Mouse (Mus musculus) CH12F3 (cell line): ENCODE results near the gene Nkx6-2.

Experiments used
- in situ Hi-C: fragments of 300-500 bp; cut with MboI; formaldehyde crosslinking; loops from 2 replicates; pipeline ENCODE4 v1.14.3; 2020; ENCODE audit warnings: low sequenced_read_pairs

Gene Nkx6-2

GRCm38 (mm10) chr7:139582595-139582994 lies at the start of gene Nkx6-2:
Gene Nkx6-2 (minus strand): TSS chr7:139582797.
- in situ Hi-C loops = no loop called here

- in situ Hi-C loops = no loop called here
Measured at GRCm38 (mm10) chr7:139625156-139625555, 42.6 kb upstream of the Nkx6-2 start.

DNA sequence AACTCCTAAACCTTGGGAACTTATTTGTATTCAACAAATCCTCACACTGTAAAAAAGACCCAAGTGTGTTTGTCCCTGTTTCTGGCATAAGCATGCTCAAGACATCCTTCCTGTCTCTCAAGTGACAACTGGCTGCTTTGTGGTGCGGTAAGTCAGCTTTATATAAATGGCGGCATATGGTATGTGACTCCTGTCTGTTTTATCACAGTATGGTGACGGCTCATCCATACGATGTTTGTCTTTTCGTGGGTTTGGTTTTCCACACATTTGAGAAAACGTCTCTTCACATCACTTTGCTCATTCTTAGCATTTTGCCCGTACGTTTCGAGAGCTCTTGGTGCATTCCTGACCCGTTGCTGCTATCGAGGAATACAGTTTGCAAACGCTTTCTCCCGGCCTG lies 40.0 kb upstream of the Nkx6-2 start:
- in situ Hi-C loops = no loop called here

- in situ Hi-C loops = no loop called here
Measured at GRCm38 (mm10) chr7:139615767-139616766, 33.5 kb upstream of the Nkx6-2 start.

- in situ Hi-C loops = no loop called here
Measured at GRCm38 (mm10) chr7:139610328-139610727, 27.7 kb upstream of the Nkx6-2 start.

- in situ Hi-C loops = no loop called here
Measured at GRCm38 (mm10) chr7:139595862-139596261, 13.3 kb upstream of the Nkx6-2 start.

- in situ Hi-C loops = no loop called here
Measured at GRCm38 (mm10) chr7:139595311-139595710, 12.7 kb upstream of the Nkx6-2 start.

DNA sequence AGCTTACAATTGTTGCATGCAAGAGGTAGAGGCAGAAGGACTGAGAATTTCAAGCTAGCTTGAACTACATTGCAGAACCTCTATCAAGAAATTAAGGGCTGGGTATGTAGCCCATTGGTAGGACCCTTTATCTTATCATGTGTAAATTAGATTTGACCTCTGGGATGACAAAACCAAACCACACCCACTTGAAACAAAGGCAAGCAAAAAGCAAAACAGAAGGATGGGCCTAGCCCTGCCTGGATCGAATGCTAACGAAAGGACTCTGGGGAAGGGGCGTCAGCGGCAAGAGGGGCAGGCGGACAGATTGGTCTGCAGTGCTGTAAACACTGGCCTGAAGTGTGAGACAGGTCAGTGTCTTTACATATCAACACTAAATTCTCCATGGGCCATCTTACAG lies 8.7 kb upstream of the Nkx6-2 start:
- in situ Hi-C loops = no loop called here

DNA sequence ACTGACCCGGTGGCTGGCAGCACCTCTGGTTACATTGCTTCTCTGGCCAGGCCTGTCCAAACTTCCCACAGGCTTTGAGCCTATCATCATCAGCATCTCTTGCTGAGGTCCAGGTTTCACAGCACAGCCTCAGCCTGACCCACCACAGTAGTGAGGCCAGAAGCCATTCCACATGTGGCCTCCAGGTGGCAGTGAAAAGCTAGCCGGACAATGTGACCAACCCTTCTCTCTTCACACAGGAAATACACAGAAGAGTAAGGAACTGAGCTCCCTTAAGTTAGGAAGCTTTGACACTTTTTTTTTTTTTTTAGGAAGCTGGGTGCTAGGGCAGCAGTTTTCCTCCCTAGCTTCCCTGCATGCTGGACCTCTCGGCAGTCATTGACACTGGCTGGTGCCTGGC lies 7.7 kb upstream of the Nkx6-2 start:
- in situ Hi-C loops = no loop called here

- in situ Hi-C loops = no loop called here
Measured at GRCm38 (mm10) chr7:139587919-139588318, 5.3 kb upstream of the Nkx6-2 start.

DNA sequence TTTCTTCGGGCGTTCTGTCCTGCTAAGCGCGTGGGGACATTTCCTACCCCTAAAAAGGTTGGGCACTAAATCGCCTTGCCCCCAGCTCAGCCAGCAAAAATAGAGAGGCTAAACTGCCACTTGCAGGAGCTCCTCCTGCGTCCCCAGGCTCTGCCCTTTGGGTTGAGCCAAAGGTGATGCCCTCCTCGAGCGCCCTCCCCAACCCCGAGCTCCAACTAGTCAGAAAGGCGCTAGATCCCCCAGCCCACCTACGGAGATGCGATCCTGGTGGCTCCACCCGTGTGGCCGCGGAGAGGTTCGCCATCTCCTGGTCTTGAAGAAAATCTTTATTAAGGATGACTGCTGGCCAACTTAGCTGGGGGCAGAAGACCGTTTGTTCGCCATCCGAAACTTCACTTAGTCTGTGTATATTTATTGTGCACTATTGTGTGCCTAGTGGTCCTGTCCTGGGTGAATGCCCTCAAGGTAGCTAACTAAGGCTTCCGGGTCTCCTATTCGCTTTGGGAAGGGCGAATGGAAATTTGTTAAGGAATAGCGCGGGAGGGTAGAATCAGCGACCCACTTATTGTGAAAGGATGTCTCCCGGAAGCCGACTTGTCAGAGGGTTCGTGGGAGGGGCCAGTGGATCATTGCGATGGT lies 2.7 kb upstream of the Nkx6-2 start:
- in situ Hi-C loops = no loop called here

- in situ Hi-C loops = no loop called here
Measured at GRCm38 (mm10) chr7:139584221-139585175, 1.9 kb upstream of the Nkx6-2 start.

DNA sequence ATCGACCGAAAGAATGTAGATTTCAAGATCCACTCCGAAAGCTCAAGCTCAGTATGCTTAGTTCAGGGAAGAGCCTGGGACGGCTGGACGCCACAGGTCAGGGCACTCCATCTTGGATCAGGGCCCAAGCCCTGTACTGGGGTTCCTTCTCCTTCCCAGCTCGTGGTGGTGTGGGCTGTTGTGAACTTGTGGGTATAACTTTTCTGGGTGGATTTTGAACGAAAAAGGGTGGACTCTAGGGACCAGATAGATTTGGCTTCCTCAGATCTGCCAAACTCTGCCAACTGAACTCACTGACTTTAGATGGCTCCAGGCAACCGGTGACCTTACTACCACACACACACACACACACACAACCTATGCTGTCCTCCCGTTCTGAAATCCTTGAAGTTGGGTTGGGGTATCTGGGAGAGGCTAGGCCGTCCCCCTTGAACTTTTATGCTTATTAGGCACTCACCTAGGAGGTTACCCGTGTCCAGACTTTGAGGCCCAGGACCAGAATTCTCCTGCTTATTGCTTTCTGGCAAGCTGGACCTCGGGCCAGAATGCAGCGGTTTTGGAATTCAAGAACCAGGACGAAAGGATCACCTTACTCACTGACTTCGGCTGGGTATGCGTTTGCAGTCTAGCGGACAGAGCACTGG lies 619 bp upstream of the Nkx6-2 start:
- in situ Hi-C loops = no loop called here

DNA sequence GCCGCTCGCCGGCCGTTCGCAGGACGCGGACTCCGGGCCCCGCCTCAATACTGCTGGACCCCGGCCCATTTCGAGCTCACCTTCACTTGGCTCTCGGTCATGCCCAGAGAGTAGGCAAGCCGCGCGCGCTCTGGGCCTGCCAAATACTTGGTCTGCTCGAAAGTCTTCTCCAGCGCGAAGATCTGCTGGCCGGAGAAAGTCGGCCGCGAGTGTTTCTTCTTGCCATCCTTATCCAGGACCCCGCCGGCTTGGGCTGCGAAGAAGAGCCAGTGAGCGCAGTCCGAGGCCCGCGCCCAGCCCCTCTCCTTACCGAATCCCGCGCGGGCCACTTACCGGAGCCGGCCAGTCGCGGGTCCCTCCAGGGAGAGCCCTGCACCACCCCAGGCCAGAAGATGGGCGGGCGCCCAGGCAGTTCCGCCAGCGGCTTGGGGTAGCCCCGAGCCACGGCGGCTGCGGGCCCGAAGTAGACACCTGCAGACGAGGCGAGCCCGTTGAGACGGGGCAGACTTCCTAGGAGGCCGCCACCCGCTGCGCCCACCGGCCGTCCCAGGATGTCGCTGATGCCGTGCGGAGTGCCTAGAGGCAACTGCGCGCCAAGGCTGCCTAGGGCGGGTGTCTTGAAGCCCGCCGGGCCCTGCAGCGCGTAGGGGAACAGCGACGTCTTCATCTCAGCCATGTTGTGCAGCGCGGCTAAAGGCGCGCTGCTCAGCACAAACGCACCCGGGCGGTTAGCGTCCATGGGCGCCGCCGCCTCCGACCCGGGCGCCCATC lies 611 bp downstream of the Nkx6-2 start:
- in situ Hi-C loops = no loop called here

- in situ Hi-C loops = no loop called here
Measured at GRCm38 (mm10) chr7:139580851-139581775, 1.5 kb downstream of the Nkx6-2 start.

GRCm38 (mm10) chr7:139579261-139579905 lies 3.2 kb downstream of the Nkx6-2 start:
- in situ Hi-C loops = no loop called here

DNA sequence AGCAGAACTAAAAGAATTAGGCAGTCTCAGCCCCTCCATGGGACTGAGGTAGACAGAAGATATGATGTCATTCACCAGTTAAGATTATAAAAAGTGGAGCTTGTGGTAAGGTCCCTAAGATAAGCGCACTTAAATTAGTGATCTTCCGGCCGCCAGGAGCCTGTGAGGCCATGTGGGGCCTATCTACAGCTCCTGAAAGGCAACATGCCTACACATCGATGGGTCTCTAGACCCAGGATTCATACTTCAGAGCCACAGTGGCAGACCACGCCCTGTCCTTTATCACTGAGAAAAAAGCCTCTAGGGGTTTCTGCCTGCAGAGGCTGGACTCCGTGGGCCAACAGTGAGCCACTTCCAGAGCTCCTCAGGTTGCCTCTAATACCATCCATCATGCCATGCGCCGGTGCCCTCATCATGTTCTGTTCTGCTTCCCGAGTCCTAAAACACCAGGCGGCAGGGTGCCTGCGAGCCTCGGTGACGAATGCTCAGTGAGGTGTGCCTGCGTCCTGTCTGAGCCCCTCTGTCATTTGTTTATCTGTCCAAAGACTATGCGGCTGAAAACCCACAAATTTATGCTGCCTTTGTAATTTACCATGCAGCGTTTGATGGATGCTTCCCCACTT lies 6.4 kb downstream of the Nkx6-2 start:
- in situ Hi-C loops = no loop called here

- in situ Hi-C loops = no loop called here
Measured at GRCm38 (mm10) chr7:139572665-139573064, 9.9 kb downstream of the Nkx6-2 start.
